Mouse (Mus musculus): Measurements from ENCODE around the gene Trim32. TPM values are rescaled to one million over a fixed set of nuclear protein-coding genes. Genes with fewer than 3 reads are reported as not detected.
A peak's percentile ranks its signal among the peaks of the same experiment; 100 is the strongest.

Gene Trim32
- polyA plus RNA-seq, 1 experiment from 2014 or later: 17.3 TPM

DNA sequence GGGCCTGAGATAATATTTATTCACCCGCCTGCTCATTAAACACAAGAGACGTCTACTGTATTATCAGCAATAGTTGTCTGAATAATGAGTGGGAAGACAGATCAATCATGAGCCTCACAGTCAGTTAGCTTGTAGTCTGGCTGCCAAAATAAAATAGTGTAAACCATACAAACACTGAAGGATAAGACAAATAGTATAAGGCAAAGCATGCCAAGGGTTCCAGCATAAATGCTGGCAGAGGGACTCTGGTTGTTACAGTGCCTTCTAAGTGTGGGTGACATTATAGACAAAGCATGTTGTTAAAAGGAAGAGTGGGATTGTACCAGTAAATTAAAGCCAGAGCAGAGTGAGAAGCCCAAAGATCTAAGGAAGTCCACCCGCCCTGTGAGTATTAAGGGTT lies 15.3 kb downstream of the Trim32 start:
- Histone ChIP-seq H3K36me3 (ENCODE audit: control insufficient read depth, insufficient read depth) (peaks cover 11% of the 10 kb centered on the region), H3K4me3 (ENCODE audit: low read depth, low read length) (no peak overlapping the region), H3K4me2 (replicated peaks; ENCODE audit: low read depth) (no peak overlapping the region), H3K9me3 (ENCODE audit: control insufficient read depth) (no peaks in the 10 kb centered on the region), H3K9ac (ENCODE audit: low read depth, low read length) (no peak overlapping the region), H3K27ac (ENCODE audit: low read depth, low read length) (no peak overlapping the region), H3K27me3 (replicated peaks; ENCODE audit: control insufficient read depth, insufficient read depth, low read length) (no peaks in the 10 kb centered on the region), H3K4me1 (replicated peaks; ENCODE audit: control insufficient read depth, insufficient read depth, low read length) (no peaks in the 10 kb centered on the region)
- no peak for TF ChIP-seq CTCF (IDR thresholded peaks at IDR 0.05; ENCODE audit: low read depth)
- ATAC-seq: no peak
- WGBS: 77% methylated on average over 3 of the region's 3 CpGs

GRCm38 (mm10) chr4:65638231-65638630 lies 33.4 kb downstream of the Trim32 start:
- H3K4me1 ChIP-seq (replicated peaks; ENCODE audit: control insufficient read depth, insufficient read depth, low read length): no peaks in the 10 kb centered on the region
- no peak for TF ChIP-seq CTCF (IDR thresholded peaks at IDR 0.05; ENCODE audit: low read depth)
- no peak overlapping the region for H3K9ac ChIP-seq (ENCODE audit: low read depth, low read length)
- H3K27me3 ChIP-seq (replicated peaks; ENCODE audit: control insufficient read depth, insufficient read depth, low read length): no peaks in the 10 kb centered on the region
- no peak overlapping the region for H3K4me2 ChIP-seq (replicated peaks; ENCODE audit: low read depth)
- H3K9me3 ChIP-seq (ENCODE audit: control insufficient read depth): no peaks in the 10 kb centered on the region
- ATAC-seq: no peak
- no peak overlapping the region for H3K4me3 ChIP-seq (ENCODE audit: low read depth, low read length)
- WGBS: 85% methylated on average over 3 of the region's 3 CpGs
- H3K36me3 ChIP-seq (ENCODE audit: control insufficient read depth, insufficient read depth): no peaks in the 10 kb centered on the region
- H3K27ac ChIP-seq (ENCODE audit: low read depth, low read length): no peak overlapping the region

DNA sequence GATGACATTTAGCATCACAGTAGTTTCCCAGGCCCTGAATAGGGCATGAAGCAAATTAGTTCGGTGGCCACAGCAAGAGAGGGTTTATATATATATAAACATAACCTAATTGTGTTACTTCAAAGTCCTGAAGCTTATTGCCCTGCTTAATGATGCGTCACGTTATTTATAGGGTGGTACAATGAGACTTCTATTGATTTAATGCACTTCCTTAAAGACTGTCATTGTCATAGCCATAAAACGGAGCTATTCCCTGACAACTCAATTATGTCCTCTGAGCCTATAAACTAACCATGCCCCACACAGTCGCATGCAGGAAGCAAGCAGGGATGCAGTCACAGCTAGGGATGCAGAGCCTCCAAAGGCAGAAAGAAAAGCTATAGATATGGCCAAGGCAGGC lies 37.8 kb downstream of the Trim32 start:
- 38% methylated on average over 5 of the region's 5 CpGs for WGBS

DNA sequence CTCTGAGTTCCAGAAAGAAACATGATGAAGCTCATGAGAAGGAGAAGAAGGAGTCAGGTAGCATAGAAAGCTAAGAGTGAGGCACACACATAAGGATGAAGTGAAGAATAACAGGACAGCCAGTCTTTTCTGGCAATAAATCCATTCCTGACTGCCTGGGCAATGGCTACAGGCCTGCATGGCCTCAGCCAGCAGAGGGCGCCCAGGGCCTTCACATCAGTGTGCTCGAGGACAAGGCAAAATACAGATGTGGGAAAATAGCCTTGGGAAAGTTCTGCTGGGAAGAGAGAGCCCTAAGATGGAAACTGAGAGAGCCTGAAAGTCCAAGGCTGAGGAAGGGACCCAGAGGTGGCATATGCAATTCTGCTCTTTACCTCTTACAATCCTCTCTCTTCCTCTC lies 49.9 kb downstream of the Trim32 start:
- ATAC-seq: no peak
- peak; percentile 96 for TF ChIP-seq CTCF (IDR thresholded peaks at IDR 0.05; ENCODE audit: low read depth)
- Histone ChIP-seq H3K4me1 (replicated peaks; ENCODE audit: control insufficient read depth, insufficient read depth, low read length) (no peaks in the 10 kb centered on the region), H3K27ac (ENCODE audit: low read depth, low read length) (no peak overlapping the region), H3K9me3 (ENCODE audit: control insufficient read depth) (no peaks in the 10 kb centered on the region), H3K4me3 (ENCODE audit: low read depth, low read length) (no peak overlapping the region), H3K9ac (ENCODE audit: low read depth, low read length) (no peak overlapping the region), H3K36me3 (ENCODE audit: control insufficient read depth, insufficient read depth) (no peaks in the 10 kb centered on the region), H3K27me3 (replicated peaks; ENCODE audit: control insufficient read depth, insufficient read depth, low read length) (no peaks in the 10 kb centered on the region), H3K4me2 (replicated peaks; ENCODE audit: low read depth) (no peak overlapping the region)
- WGBS: 0% methylated on average over 2 of the region's 2 CpGs

More for the DNA sequence above, 37.8 kb downstream of the Trim32 start:
- no peaks in the 10 kb centered on the region for H3K9me3 ChIP-seq (ENCODE audit: control insufficient read depth)
- no peak for ATAC-seq
- no peak overlapping the region for H3K4me3 ChIP-seq (ENCODE audit: low read depth, low read length)
- no peaks in the 10 kb centered on the region for H3K27me3 ChIP-seq (replicated peaks; ENCODE audit: control insufficient read depth, insufficient read depth, low read length)
- no peaks in the 10 kb centered on the region for H3K36me3 ChIP-seq (ENCODE audit: control insufficient read depth, insufficient read depth)
- H3K27ac ChIP-seq (ENCODE audit: low read depth, low read length): no peak overlapping the region
- no peaks in the 10 kb centered on the region for H3K4me1 ChIP-seq (replicated peaks; ENCODE audit: control insufficient read depth, insufficient read depth, low read length)
- TF ChIP-seq CTCF (IDR thresholded peaks at IDR 0.05; ENCODE audit: low read depth): no peak
- H3K9ac ChIP-seq (ENCODE audit: low read depth, low read length): no peak overlapping the region
- H3K4me2 ChIP-seq (replicated peaks; ENCODE audit: low read depth): no peak overlapping the region

GRCm38 (mm10) chr4:65663176-65663575 lies 58.4 kb downstream of the Trim32 start:
- H3K4me3 ChIP-seq (ENCODE audit: low read depth, low read length): no peak overlapping the region
- H3K27ac ChIP-seq (ENCODE audit: low read depth, low read length): no peak overlapping the region
- no peaks in the 10 kb centered on the region for H3K4me1 ChIP-seq (replicated peaks; ENCODE audit: control insufficient read depth, insufficient read depth, low read length)
- no peaks in the 10 kb centered on the region for H3K27me3 ChIP-seq (replicated peaks; ENCODE audit: control insufficient read depth, insufficient read depth, low read length)
- no peaks in the 10 kb centered on the region for H3K9me3 ChIP-seq (ENCODE audit: control insufficient read depth)
- H3K9ac ChIP-seq (ENCODE audit: low read depth, low read length): no peak overlapping the region
- no peak overlapping the region for H3K4me2 ChIP-seq (replicated peaks; ENCODE audit: low read depth)
- no peaks in the 10 kb centered on the region for H3K36me3 ChIP-seq (ENCODE audit: control insufficient read depth, insufficient read depth)
- no peak for ATAC-seq
- WGBS: 87% methylated on average over 6 of the region's 6 CpGs
- no peak for TF ChIP-seq CTCF (IDR thresholded peaks at IDR 0.05; ENCODE audit: low read depth)
